Mouse (Mus musculus) heart, postnatal 0 days (tissue): Measurements from ENCODE around the gene Ppp1r3g. TPM values are rescaled to one million over a fixed set of nuclear protein-coding genes. Genes with fewer than 3 reads are reported as not detected.

ENCODE experiments used
- ATAC-seq: fragments of 200-750 bp; cut with Nextera tagmentation; 2 replicates; pipeline ENCODE4 v1.8.0; 2017; ENCODE audit warnings: low read depth, moderate number of reproducible peaks, moderate library complexity; ENCODE audit not compliant: insufficient read depth
- DNase-seq: peaks from one replicate; pipeline ENCODE4 v3.0.0-alpha.2; 2016; ENCODE audit warnings: low spot score
- H3K27ac ChIP-seq: fragments of 300-500 bp; sonication (generic); 2 replicates; pipeline ENCODE4 v1.5.1; 2014; ENCODE audit warnings: low read depth, mild to moderate bottlenecking
- H3K27me3 ChIP-seq: fragments of 300-500 bp; sonication (generic); 2 replicates; pipeline ENCODE4 v1.6.1; 2014; ENCODE audit warnings: low read length, mixed read lengths; ENCODE audit not compliant: control insufficient read depth, insufficient read depth
- H3K36me3 ChIP-seq: fragments of 300-500 bp; sonication (generic); replicated peaks from 2 replicates; pipeline ENCODE4 v1.6.1; 2014; ENCODE audit warnings: low read length, mixed read lengths; ENCODE audit not compliant: control insufficient read depth, insufficient read depth
- H3K4me1 ChIP-seq: fragments of 300-500 bp; sonication (generic); 2 replicates; pipeline ENCODE4 v1.6.1; 2014; ENCODE audit warnings: antibody characterized with exemption; ENCODE audit not compliant: control insufficient read depth, insufficient read depth
- H3K4me2 ChIP-seq: fragments of 300-500 bp; sonication (generic); 2 replicates; pipeline ENCODE4 v1.6.1; 2014; ENCODE audit warnings: low read depth, mild to moderate bottlenecking, low read length, moderate library complexity
- H3K4me3 ChIP-seq: fragments of 300-500 bp; sonication (generic); 2 replicates; pipeline ENCODE4 v1.5.1; 2014; ENCODE audit warnings: low read depth, low read length
- H3K9ac ChIP-seq: fragments of 300-500 bp; sonication (generic); replicated peaks from 2 replicates; pipeline ENCODE4 v1.6.1; 2014; ENCODE audit warnings: low read depth, low read length, mixed read lengths
- H3K9me3 ChIP-seq: fragments of 300-500 bp; sonication (generic); replicated peaks from 2 replicates; pipeline ENCODE4 v1.6.1; 2016; ENCODE audit warnings: low read length; ENCODE audit not compliant: control insufficient read depth
- CTCF ChIP-seq: IDR thresholded peaks from 2 replicates; pipeline ENCODE4 v1.5.1; 2016; ENCODE audit warnings: antibody characterized with exemption, control low read depth, low read depth
- EP300 ChIP-seq: IDR thresholded peaks from 2 replicates; pipeline ENCODE4 v1.6.1; 2016; ENCODE audit warnings: antibody characterized with exemption, low read depth
- WGBS: fragments of 180-500 bp; shearing (Covaris S2); extraction: QIAGEN DNeasy Blood & Tissue Kit; methylation state at CpG from one replicate; pipeline ENCODE4 v1.1.7; 2014; 5-methylcytosine and 5-hydroxymethylcytosine counted together
- polyA plus RNA-seq: library from polyadenylated mRNA; unstranded; fragments of >200 nt; fragmentation: Nextera tagmentation; extraction: Ambion mirVana; gene quantifications from 2 replicates; pipeline ENCODE4 v1.2.1, GENCODE M21; 2015
- total RNA-seq: library from RNA; depleted of rRNA; stranded (reverse); fragments of >200 nt; gene quantifications from 2 replicates; pipeline ENCODE4 v1.2.3, GENCODE M21; 2014; ENCODE audit warnings: low replicate concordance; rRNA removed

The Ppp1r3g gene
- 2.7 and 11.8 TPM in 2 replicates for total RNA-seq
- polyA plus RNA-seq: 2.5 TPM in 2 replicates

DNA sequence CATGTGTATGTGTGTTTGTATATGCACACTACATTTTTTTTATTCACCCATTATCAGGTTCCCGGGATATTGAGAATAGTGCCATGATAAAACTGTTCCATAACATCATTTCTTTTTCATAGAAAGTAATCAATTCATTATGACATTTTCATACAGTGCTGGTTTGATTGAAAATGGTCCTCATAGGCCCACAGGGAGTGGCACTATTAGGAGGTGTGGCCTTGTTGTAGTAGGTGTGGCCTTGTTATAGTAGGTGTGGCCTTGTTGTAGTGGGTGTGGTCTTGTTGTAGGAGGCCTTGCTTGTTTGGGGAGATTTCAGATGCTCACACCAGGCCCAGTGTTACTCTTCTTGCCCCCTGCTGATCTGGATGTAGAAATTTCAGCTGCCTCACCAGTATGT, at the start of gene Ppp1r3g:
Ppp1r3g (plus strand) TSS at position 301 of the 400 bp plus-strand sequence.
- WGBS: 86% methylated on average over 1 of the region's 1 CpGs
- Histone ChIP-seq H3K4me1 (no peaks in the 10 kb centered on the region), H3K27me3 (no peaks in the 10 kb centered on the region), H3K27ac (no peak within 1 kb of the TSS), H3K4me3 (no peak within 1 kb of the TSS), H3K9me3 (peaks cover 13% of the 10 kb centered on the region; the same call in 1 of the 2 replicates), H3K9ac (no peak within 1 kb of the TSS), H3K36me3 (no peaks in the 10 kb centered on the region), H3K4me2 (no peak within 1 kb of the TSS)
- TF ChIP-seq CTCF (no peak), EP300 (no peak)
- DNase-seq: no peak
- ATAC-seq: no peak

DNA sequence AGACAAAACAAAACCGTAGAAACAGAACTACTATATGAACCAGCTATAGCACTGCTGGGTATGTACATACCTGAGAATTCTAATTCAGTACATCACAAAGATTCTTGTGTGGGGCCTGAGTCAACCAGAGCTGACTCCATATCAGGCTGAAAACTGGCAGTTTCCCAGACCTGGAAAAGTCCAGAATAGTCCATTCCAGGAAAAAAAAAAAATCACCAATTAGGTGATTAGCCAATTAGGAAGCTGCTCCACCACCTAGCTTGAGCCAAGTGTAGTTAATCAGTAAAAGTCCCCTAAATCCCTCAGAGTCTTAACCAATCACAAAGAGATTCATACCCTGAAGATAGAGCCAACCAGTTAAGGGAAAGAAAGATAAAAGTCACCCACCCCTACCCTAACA, 47.2 kb upstream of the Ppp1r3g start:
- ATAC-seq (no peak), DNase-seq (no peak)
- Histone ChIP-seq H3K9me3 (peaks cover 8% of the 10 kb centered on the region), H3K4me3 (no peak overlapping the region), H3K4me1 (no peaks in the 10 kb centered on the region), H3K27ac (no peak overlapping the region), H3K36me3 (no peaks in the 10 kb centered on the region), H3K9ac (no peak overlapping the region), H3K4me2 (no peak overlapping the region), H3K27me3 (no peaks in the 10 kb centered on the region)
- TF ChIP-seq CTCF: no peak
- TF ChIP-seq EP300: no peak
- 75% methylated on average over 1 of the region's 1 CpGs for WGBS

DNA sequence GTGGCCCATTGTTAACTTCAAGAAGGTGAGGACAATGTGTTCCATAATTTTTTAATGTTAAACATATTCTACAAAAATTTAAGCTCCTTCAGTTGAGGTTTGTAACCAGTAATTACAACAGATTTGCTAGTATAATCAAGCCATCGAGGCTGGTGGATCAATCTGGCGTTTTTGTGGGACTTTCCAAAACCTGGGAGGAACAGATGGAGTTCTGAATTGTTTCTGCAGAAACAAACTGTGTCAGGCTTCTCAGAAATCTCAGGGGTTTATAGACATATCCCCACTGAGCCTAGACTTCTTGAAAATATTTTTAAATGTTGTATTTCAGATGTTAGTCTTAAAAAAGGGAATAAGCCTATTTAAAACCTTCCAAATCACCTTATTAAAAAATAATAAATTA, 20.6 kb upstream of the Ppp1r3g start:
- ATAC-seq (no peak), DNase-seq (no peak)
- Histone ChIP-seq H3K9me3 (peaks cover 16% of the 10 kb centered on the region; the same call in 1 of the 2 replicates), H3K27me3 (no peaks in the 10 kb centered on the region), H3K4me1 (no peaks in the 10 kb centered on the region), H3K36me3 (no peaks in the 10 kb centered on the region), H3K27ac (no peak overlapping the region), H3K4me3 (no peak overlapping the region), H3K9ac (no peak overlapping the region), H3K4me2 (no peak overlapping the region)
- 75% methylated on average over 2 of the region's 2 CpGs for WGBS
- TF ChIP-seq CTCF (no peak), EP300 (no peak)

DNA sequence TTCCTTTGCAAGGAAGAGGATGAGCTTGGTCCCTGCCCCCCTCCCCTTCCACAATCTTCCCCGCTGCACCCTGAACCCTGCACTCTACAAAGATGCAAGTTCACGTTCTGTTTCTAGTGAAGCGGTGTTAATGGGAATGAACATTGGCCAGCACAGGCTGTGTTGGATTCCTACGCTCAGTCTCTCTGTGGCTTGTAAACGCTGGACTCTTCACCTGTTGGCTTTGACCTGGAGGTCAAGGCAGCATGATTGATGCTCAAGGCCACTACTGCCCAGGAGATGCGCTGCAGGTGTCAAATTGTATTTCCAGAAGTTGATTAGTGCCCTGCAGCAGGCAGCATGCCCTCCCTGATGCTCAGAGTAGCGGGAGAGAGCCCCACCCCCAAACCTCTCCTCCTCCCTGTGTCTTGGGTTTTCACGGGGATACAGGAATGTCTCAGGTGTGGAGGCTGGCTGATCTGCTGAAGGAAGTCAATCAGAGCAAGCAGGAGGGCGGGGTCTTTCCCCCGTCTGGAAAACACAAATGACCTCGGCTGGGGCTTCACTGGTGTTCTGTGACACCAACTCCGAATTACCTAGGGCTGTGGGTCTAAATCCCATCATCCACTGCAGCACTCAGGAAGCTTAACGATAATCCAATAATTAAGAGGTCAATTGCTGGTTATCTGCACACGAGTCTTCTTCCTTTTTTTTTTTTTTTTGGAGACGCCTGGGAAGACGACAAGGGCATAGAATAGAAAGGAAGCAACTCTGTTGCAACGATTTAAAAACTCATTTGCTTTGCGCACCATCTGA, 18.6 kb upstream of the Ppp1r3g start:
- H3K4me1 ChIP-seq: no peaks in the 10 kb centered on the region
- H3K4me2 ChIP-seq: no peak overlapping the region
- 65% methylated on average over 18 of the region's 18 CpGs for WGBS
- no peak overlapping the region for H3K9ac ChIP-seq
- H3K27me3 ChIP-seq: no peaks in the 10 kb centered on the region
- H3K9me3 ChIP-seq: peaks cover 4% of the 10 kb centered on the region; the same call in 1 of the 2 replicates
- DNase-seq: no peak
- H3K4me3 ChIP-seq: no peak overlapping the region
- H3K36me3 ChIP-seq: no peaks in the 10 kb centered on the region
- TF ChIP-seq EP300 (no peak), CTCF (no peak)
- H3K27ac ChIP-seq: no peak overlapping the region
- ATAC-seq: no peak

DNA sequence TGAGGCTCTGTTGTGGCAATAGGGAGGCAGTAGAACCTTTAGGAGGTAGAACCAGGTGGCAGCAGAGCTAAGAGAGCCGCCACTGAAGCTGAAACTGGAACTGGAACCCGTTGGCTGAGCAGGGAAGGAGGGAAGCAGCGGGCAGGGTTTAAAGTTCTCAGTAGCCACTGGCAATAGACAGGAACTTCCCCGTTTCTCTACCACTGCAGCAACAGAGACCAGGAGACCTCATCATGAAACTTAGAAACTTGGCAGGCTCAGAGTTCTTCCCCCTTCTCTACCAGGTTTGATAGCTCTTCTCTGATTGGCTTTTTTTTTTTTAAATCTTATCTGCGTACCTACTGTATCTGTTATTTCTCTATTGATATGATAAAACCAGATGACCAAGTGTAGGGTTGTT, 17.7 kb upstream of the Ppp1r3g start:
- Histone ChIP-seq H3K4me1 (no peaks in the 10 kb centered on the region), H3K4me3 (no peak overlapping the region), H3K27me3 (no peaks in the 10 kb centered on the region), H3K9ac (no peak overlapping the region), H3K4me2 (no peak overlapping the region), H3K9me3 (no peaks in the 10 kb centered on the region), H3K36me3 (no peaks in the 10 kb centered on the region), H3K27ac (no peak overlapping the region)
- WGBS: 73% methylated on average over 5 of the region's 5 CpGs
- ATAC-seq (no peak), DNase-seq (no peak)
- TF ChIP-seq CTCF (no peak), EP300 (no peak)
